Mouse (Mus musculus) hindbrain, postnatal 0 days (tissue): ENCODE data around the gene Il18. TPM values are rescaled to one million over a fixed set of nuclear protein-coding genes. Genes with fewer than 3 reads are reported as not detected.
A peak's percentile ranks its signal among the peaks of the same experiment; 100 is the strongest.

Experiments used
- ATAC-seq: fragments of 200-750 bp; cut with Nextera tagmentation; 2 replicates; pipeline ENCODE4 v1.8.0; 2017; ENCODE audit warnings: mild to moderate bottlenecking, moderate TSS enrichment, moderate library complexity
- DNase-seq: peaks from one replicate; pipeline ENCODE4 v3.0.0-alpha.2; 2015; ENCODE audit warnings: low spot score
- H3K27ac ChIP-seq: fragments of 300-500 bp; sonication (generic); 2 replicates; pipeline ENCODE4 v1.5.1; 2014; ENCODE audit warnings: mild to moderate bottlenecking
- H3K27me3 ChIP-seq: fragments of 300-500 bp; sonication (generic); 2 replicates; pipeline ENCODE4 v1.6.1; 2014; ENCODE audit warnings: low read length, mixed read lengths; ENCODE audit not compliant: insufficient read depth
- H3K36me3 ChIP-seq: fragments of 300-500 bp; sonication (generic); 2 replicates; pipeline ENCODE4 v1.6.1; 2014; ENCODE audit warnings: low read length, mixed read lengths; ENCODE audit not compliant: insufficient read depth
- H3K4me1 ChIP-seq: fragments of 300-500 bp; sonication (generic); 2 replicates; pipeline ENCODE4 v1.6.1; 2014; ENCODE audit warnings: antibody characterized with exemption, low read length, mixed read lengths; ENCODE audit not compliant: insufficient read depth
- H3K4me2 ChIP-seq: fragments of 300-500 bp; sonication (generic); 2 replicates; pipeline ENCODE4 v1.6.1; 2014; ENCODE audit warnings: low read depth, mild to moderate bottlenecking, low read length, moderate library complexity, mixed read lengths
- H3K4me3 ChIP-seq: fragments of 300-500 bp; sonication (generic); 2 replicates; pipeline ENCODE4 v1.5.1; 2014; ENCODE audit warnings: low read length
- H3K9ac ChIP-seq: fragments of 300-500 bp; sonication (generic); replicated peaks from 2 replicates; pipeline ENCODE4 v1.6.1; 2014; ENCODE audit warnings: mild to moderate bottlenecking, low read length, moderate library complexity, mixed read lengths
- H3K9me3 ChIP-seq: fragments of 300-500 bp; sonication (generic); 2 replicates; pipeline ENCODE4 v1.6.1; 2016; ENCODE audit warnings: low read length, mixed read lengths
- CTCF ChIP-seq: IDR thresholded peaks from 2 replicates; pipeline ENCODE4 v1.5.1; 2016; ENCODE audit warnings: antibody characterized with exemption, control low read depth, low read depth
- WGBS: fragments of 180-500 bp; shearing (Covaris S2); extraction: QIAGEN DNeasy Blood & Tissue Kit; methylation state at CpG from one replicate; pipeline ENCODE4 v1.1.7; 2014; 5-methylcytosine and 5-hydroxymethylcytosine counted together
- polyA plus RNA-seq: library from polyadenylated mRNA; unstranded; fragments of >200 nt; fragmentation: Nextera tagmentation; extraction: Ambion mirVana; gene quantifications from 2 replicates; pipeline ENCODE4 v1.2.1, GENCODE M21; 2015
- total RNA-seq: library from RNA; depleted of rRNA; stranded (reverse); fragments of >200 nt; gene quantifications from 2 replicates; pipeline ENCODE4 v1.2.3, GENCODE M21; 2014; rRNA removed

Gene Il18
- 17.2 and 21.7 TPM in 2 replicates for total RNA-seq
- polyA plus RNA-seq: 38.0 and 39.5 TPM in 2 replicates

- ATAC-seq: peak; percentile 99
- peak within 1 kb of the TSS; percentile 33; the same call in 1 of the 2 replicates for H3K9ac ChIP-seq
- WGBS: 20% methylated on average over 12 of the region's 12 CpGs
Measured at GRCm38 (mm10) chr9:50554241-50555093, at the start of gene Il18. Gene Il18, plus strand, starts transcription at chr9:50554827.

GRCm38 (mm10) chr9:50505405-50505804, 49.2 kb upstream of the Il18 start:
- Histone ChIP-seq H3K4me2 (no peak overlapping the region), H3K4me1 (no peaks in the 10 kb centered on the region), H3K36me3 (no peaks in the 10 kb centered on the region), H3K9ac (no peak overlapping the region), H3K27me3 (no peaks in the 10 kb centered on the region), H3K9me3 (no peaks in the 10 kb centered on the region), H3K4me3 (no peak overlapping the region), H3K27ac (no peak overlapping the region)
- no peak for DNase-seq
- WGBS: 57% methylated on average over 6 of the region's 6 CpGs
- no peak for ATAC-seq
- no peak for TF ChIP-seq CTCF

More at GRCm38 (mm10) chr9:50554241-50555093, at the start of gene Il18:
- H3K27me3 ChIP-seq: no peaks in the 10 kb centered on the region
- H3K9me3 ChIP-seq: no peaks in the 10 kb centered on the region
- peak within 1 kb of the TSS; percentile 79 for H3K27ac ChIP-seq
- DNase-seq: peak; percentile 86
- no peaks in the 10 kb centered on the region; the same call in 1 of the 2 replicates for H3K4me1 ChIP-seq
- peak within 1 kb of the TSS; percentile 27 for H3K4me3 ChIP-seq
- H3K4me2 ChIP-seq: peak within 1 kb of the TSS; percentile 53
- TF ChIP-seq CTCF: no peak
- H3K36me3 ChIP-seq: no peaks in the 10 kb centered on the region

- H3K4me2 ChIP-seq: no peak overlapping the region
- ATAC-seq: no peak
- 77% methylated on average over 7 of the region's 7 CpGs for WGBS
- H3K27ac ChIP-seq: no peak overlapping the region
- no peak for DNase-seq
- no peaks in the 10 kb centered on the region for H3K36me3 ChIP-seq
- H3K4me3 ChIP-seq: no peak overlapping the region
- H3K27me3 ChIP-seq: no peaks in the 10 kb centered on the region
- H3K9ac ChIP-seq: no peak overlapping the region
- no peaks in the 10 kb centered on the region for H3K9me3 ChIP-seq
- no peaks in the 10 kb centered on the region for H3K4me1 ChIP-seq
- TF ChIP-seq CTCF: no peak
Measured at GRCm38 (mm10) chr9:50507570-50507969, 47.1 kb upstream of the Il18 start.

GRCm38 (mm10) chr9:50515462-50515861, 39.2 kb upstream of the Il18 start:
- Histone ChIP-seq H3K4me2 (no peak overlapping the region), H3K27ac (no peak overlapping the region), H3K4me3 (no peak overlapping the region), H3K9me3 (no peaks in the 10 kb centered on the region), H3K36me3 (no peaks in the 10 kb centered on the region), H3K4me1 (no peaks in the 10 kb centered on the region), H3K9ac (no peak overlapping the region), H3K27me3 (no peaks in the 10 kb centered on the region)
- ATAC-seq (no peak), DNase-seq (no peak)
- TF ChIP-seq CTCF: no peak
- 85% methylated on average over 5 of the region's 5 CpGs for WGBS

GRCm38 (mm10) chr9:50518781-50519180, 35.8 kb upstream of the Il18 start:
- Histone ChIP-seq H3K9me3 (no peaks in the 10 kb centered on the region), H3K27ac (no peak overlapping the region), H3K4me3 (no peak overlapping the region), H3K4me1 (no peaks in the 10 kb centered on the region), H3K36me3 (no peaks in the 10 kb centered on the region), H3K9ac (no peak overlapping the region), H3K4me2 (no peak overlapping the region), H3K27me3 (no peaks in the 10 kb centered on the region)
- peak; percentile 63 for TF ChIP-seq CTCF
- DNase-seq (peak; percentile 42), ATAC-seq (no peak)
- 7% methylated on average over 2 of the region's 2 CpGs for WGBS

GRCm38 (mm10) chr9:50520748-50521147, 33.9 kb upstream of the Il18 start:
- Histone ChIP-seq H3K36me3 (no peaks in the 10 kb centered on the region), H3K4me3 (no peak overlapping the region), H3K9me3 (no peaks in the 10 kb centered on the region), H3K27ac (no peak overlapping the region), H3K27me3 (no peaks in the 10 kb centered on the region), H3K9ac (no peak overlapping the region), H3K4me2 (no peak overlapping the region), H3K4me1 (no peaks in the 10 kb centered on the region)
- DNase-seq (no peak), ATAC-seq (no peak)
- 89% methylated on average over 6 of the region's 6 CpGs for WGBS
- TF ChIP-seq CTCF: no peak

GRCm38 (mm10) chr9:50521562-50521961, 33.1 kb upstream of the Il18 start:
- Histone ChIP-seq H3K4me1 (no peaks in the 10 kb centered on the region), H3K4me3 (no peak overlapping the region), H3K27me3 (no peaks in the 10 kb centered on the region), H3K36me3 (no peaks in the 10 kb centered on the region), H3K27ac (no peak overlapping the region), H3K9ac (no peak overlapping the region), H3K4me2 (no peak overlapping the region), H3K9me3 (no peaks in the 10 kb centered on the region)
- DNase-seq (no peak), ATAC-seq (no peak)
- TF ChIP-seq CTCF: no peak
- WGBS: 70% methylated on average over 2 of the region's 2 CpGs
